Mouse (Mus musculus) embryonic facial prominence, embryonic 14.5 days (tissue): ENCODE results near the gene Zswim1. TPM values are rescaled to one million over a fixed set of nuclear protein-coding genes. Genes with fewer than 3 reads are reported as not detected.

Experiments used
- ATAC-seq: fragments of 200-750 bp; cut with Nextera tagmentation; 2 replicates; pipeline ENCODE4 v1.8.0; 2017; ENCODE audit warnings: low read depth, moderate number of reproducible peaks, moderate TSS enrichment
- DNase-seq: peaks from one replicate; pipeline ENCODE4 v3.0.0-alpha.2; 2015; ENCODE audit warnings: low spot score
- H3K27ac ChIP-seq: fragments of 300-500 bp; sonication (generic); replicated peaks from 2 replicates; pipeline ENCODE4 v1.5.1; 2014; ENCODE audit warnings: low read depth, mild to moderate bottlenecking, low read length, moderate library complexity
- H3K27me3 ChIP-seq: fragments of 300-500 bp; sonication (generic); replicated peaks from 2 replicates; pipeline ENCODE4 v1.6.1; 2014; ENCODE audit warnings: low read length; ENCODE audit not compliant: control insufficient read depth, insufficient read depth
- H3K36me3 ChIP-seq: fragments of 300-500 bp; sonication (generic); 2 replicates; pipeline ENCODE4 v1.6.1; 2014; ENCODE audit warnings: low read length, mixed read lengths; ENCODE audit not compliant: control insufficient read depth, insufficient read depth
- H3K4me1 ChIP-seq: fragments of 300-500 bp; sonication (generic); 2 replicates; pipeline ENCODE4 v1.6.1; 2014; ENCODE audit warnings: antibody characterized with exemption, low read length; ENCODE audit not compliant: control insufficient read depth, insufficient read depth
- H3K4me2 ChIP-seq: fragments of 300-500 bp; sonication (generic); 2 replicates; pipeline ENCODE4 v1.6.1; 2014; ENCODE audit warnings: low read depth, mild to moderate bottlenecking, low read length, moderate library complexity, mixed read lengths
- H3K4me3 ChIP-seq: fragments of 300-500 bp; sonication (generic); 2 replicates; pipeline ENCODE4 v1.5.1; 2014; ENCODE audit warnings: low read depth, mild to moderate bottlenecking, low read length
- H3K9ac ChIP-seq: fragments of 300-500 bp; sonication (generic); 2 replicates; pipeline ENCODE4 v1.6.1; 2014; ENCODE audit warnings: low read depth, mild to moderate bottlenecking, low read length, moderate library complexity, mixed read lengths
- H3K9me3 ChIP-seq: fragments of 300-500 bp; sonication (generic); 2 replicates; pipeline ENCODE4 v1.6.1; 2016; ENCODE audit warnings: low read length; ENCODE audit not compliant: control insufficient read depth
- WGBS: fragments of 180-500 bp; shearing (Covaris S2); extraction: QIAGEN DNeasy Blood & Tissue Kit; methylation state at CpG from one replicate; pipeline ENCODE4 v1.1.7; 2014; 5-methylcytosine and 5-hydroxymethylcytosine counted together
- polyA plus RNA-seq: library from polyadenylated mRNA; unstranded; fragments of >200 nt; fragmentation: Nextera tagmentation; extraction: Ambion mirVana; gene quantifications from 2 replicates; pipeline ENCODE4 v1.2.1, GENCODE M21; 2014

Gene Zswim1
- polyA plus RNA-seq, 1 experiment from 2014 or later = 15.1 TPM

DNA sequence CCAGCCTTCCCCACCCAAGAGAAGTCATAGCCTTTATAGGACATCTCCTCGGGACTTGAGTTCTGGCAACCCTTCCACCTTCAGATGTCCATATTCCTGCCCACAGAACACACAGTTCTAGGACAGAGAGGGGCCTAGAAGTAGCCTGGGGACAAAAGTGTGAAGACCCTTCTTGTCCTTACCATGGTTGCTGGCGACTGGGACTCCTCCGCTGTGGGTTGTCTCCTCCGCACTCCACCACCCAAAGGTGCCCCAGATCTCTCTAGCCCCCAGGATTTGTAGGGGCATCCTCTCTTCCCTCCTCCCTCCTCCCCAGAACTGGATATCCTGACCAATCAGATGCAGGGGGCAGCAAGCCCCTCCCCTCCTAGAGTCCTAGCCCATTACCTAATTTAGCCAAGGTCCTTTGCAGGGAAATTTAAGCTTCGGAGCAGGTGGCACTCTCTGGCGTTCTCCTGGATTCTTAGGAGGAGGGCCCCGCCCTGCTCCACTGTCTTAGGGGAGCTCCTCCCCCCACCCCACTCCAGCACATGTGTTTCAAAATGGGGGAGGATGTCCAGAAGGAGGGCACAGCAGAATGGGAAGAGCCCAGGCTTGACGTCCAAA, 42.9 kb upstream of the Zswim1 start, which contains the start of gene Tnnc2:
Tnnc2 (minus strand) TSS at position 487 of the 606 bp plus-strand sequence.
- no peak within 1 kb of the TSS for H3K27ac ChIP-seq
- no peak within 1 kb of the TSS for H3K9ac ChIP-seq
- H3K27me3 ChIP-seq = no peaks in the 10 kb centered on the region
- H3K9me3 ChIP-seq = no peaks in the 10 kb centered on the region
- 65% methylated on average over 8 of the region's 8 CpGs for WGBS
- H3K4me1 ChIP-seq = no peaks in the 10 kb centered on the region
- no peak within 1 kb of the TSS for H3K4me2 ChIP-seq
- no peaks in the 10 kb centered on the region for H3K36me3 ChIP-seq
- ATAC-seq (no peak), DNase-seq (peak; percentile 46)
- H3K4me3 ChIP-seq = peak within 1 kb of the TSS; percentile 6; the same call in 1 of the 2 replicates

DNA sequence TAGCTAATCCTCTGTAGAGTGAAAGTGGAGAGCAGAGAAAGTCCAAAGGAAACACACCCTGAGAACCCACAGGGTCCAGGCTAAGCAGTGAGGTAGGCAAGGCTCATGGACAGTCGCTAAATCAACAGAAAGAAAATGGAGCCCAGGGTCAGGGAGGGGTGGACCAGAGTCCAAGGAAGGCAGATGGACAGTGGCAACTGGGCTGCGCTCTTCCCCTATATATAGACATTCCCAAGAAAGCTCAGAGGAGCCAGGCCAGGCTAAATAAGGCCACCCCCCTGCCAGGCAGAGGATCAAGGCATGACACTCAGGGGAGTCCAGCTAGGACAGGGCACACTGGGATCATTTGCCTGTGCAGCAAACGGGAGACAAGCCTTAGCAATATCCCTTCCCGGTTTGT, 40.6 kb upstream of the Zswim1 start:
- no peak for ATAC-seq
- peaks cover 5% of the 10 kb centered on the region for H3K4me1 ChIP-seq
- no peaks in the 10 kb centered on the region for H3K36me3 ChIP-seq
- 62% methylated on average over 4 of the region's 4 CpGs for WGBS
- H3K4me3 ChIP-seq = no peak overlapping the region
- no peak for DNase-seq
- no peak overlapping the region for H3K9ac ChIP-seq
- no peak overlapping the region for H3K27ac ChIP-seq
- H3K4me2 ChIP-seq = no peak overlapping the region
- no peaks in the 10 kb centered on the region for H3K27me3 ChIP-seq
- H3K9me3 ChIP-seq = no peaks in the 10 kb centered on the region

- Histone ChIP-seq H3K27me3 (no peaks in the 10 kb centered on the region), H3K27ac (no peak overlapping the region), H3K4me2 (no peak overlapping the region), H3K9me3 (no peaks in the 10 kb centered on the region), H3K4me1 (peaks cover 8% of the 10 kb centered on the region), H3K9ac (no peak overlapping the region), H3K36me3 (0 out of 2 replicates have a peak, but pooled peaks cover 5% of the 10 kb centered on the region), H3K4me3 (no peak overlapping the region)
- no peak for ATAC-seq
- no peak for DNase-seq
- 71% methylated on average over 7 of the region's 7 CpGs for WGBS
Observed at GRCm38 (mm10) chr2:164783926-164784581, 38.4 kb upstream of the Zswim1 start.

DNA sequence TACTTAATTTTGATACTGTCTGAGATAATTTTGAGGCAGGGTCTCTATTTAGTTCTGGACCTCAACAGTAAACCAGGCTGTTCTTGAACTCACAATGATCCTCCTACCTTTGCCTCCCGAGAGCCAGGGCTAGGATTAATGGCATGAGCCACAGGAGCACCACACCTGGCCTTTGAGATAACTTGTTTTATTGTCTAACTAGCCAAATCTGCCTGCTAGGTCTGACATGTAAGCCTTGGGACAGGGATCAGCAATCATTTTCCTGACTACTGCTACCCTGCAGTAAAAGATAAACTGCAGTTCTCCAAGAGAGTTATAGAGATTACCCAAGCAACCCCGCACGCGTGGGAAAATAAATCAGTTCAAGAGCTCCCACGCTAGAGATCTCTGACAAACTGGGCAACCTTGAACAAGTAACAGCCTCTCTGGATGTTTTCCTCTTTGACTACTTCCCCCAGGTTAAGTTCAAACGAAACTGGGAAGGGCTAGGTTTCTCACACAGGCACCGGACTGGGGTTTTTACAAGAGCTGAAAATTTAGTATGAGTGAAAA, 37.5 kb upstream of the Zswim1 start:
- DNase-seq = no peak
- 11% methylated on average over 7 of the region's 7 CpGs for WGBS
- H3K27ac ChIP-seq = peak overlapping the region; percentile 82

DNA sequence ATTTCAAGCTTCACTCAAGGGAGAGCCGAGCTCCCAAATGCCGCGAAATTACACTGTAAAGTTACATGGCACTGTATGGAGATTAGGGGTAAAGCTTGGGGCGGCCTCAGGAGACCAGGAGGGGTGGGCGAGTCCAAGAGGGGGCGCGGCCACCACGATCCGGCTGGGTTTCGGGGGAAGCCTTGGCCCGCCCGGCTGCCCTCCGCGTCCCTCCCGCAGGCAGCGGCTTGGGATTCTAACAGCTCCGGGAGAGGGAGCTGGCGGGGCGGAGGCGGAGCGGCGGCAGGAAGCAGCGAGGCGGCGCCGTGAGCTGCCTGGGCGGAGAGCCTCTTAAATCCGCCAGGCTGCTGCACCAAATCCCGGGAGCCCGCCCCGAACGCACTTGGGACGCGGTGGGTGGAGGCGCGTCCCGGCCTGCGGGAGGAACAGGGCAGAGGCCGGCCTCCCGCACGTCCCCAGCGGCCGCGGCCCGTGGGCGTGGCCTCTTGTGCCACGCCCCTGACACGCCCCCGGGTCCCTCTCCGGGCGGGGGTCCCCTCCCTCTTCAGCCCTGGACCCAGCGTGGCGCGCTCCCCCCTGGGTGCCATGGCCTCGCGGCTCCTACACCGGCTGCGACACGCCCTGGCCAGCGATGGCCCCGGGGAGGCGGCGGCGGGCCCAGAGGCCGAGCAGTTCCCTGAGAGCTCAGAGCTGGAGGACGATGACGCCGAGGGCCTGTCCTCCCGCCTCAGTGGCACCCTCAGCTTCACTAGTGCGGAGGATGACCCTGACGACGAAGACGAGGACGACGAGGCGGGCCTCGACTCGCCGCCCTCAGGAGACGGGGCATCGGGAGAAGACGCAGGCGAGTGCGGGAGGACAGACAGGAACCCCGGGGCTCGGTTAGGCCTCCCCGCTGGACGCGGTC, 36.8 kb upstream of the Zswim1 start, which contains the start of gene Snx21:
Snx21 (plus strand) TSS at position 343 of the 907 bp plus-strand sequence.
- Histone ChIP-seq H3K27me3 (no peaks in the 10 kb centered on the region), H3K4me1 (peaks cover 8% of the 10 kb centered on the region), H3K4me3 (peak within 1 kb of the TSS; percentile 66), H3K36me3 (peaks cover 17% of the 10 kb centered on the region; the same call in 1 of the 2 replicates), H3K27ac (peak within 1 kb of the TSS; percentile 82), H3K9me3 (no peaks in the 10 kb centered on the region), H3K9ac (peak within 1 kb of the TSS; percentile 83), H3K4me2 (peak within 1 kb of the TSS; percentile 87)
- ATAC-seq (peak; percentile 91), DNase-seq (peak; percentile 95)
- WGBS = 0% methylated on average over 34 of the region's 89 CpGs

More for the DNA sequence above, 37.5 kb upstream of the Zswim1 start:
- Histone ChIP-seq H3K36me3 (0 out of 2 replicates have a peak, but pooled peaks cover 11% of the 10 kb centered on the region), H3K4me1 (peaks cover 8% of the 10 kb centered on the region), H3K27me3 (no peaks in the 10 kb centered on the region), H3K4me3 (peak overlapping the region; percentile 66), H3K9ac (peak overlapping the region; percentile 83), H3K9me3 (no peaks in the 10 kb centered on the region), H3K4me2 (peak overlapping the region; percentile 87)
- no peak for ATAC-seq

DNA sequence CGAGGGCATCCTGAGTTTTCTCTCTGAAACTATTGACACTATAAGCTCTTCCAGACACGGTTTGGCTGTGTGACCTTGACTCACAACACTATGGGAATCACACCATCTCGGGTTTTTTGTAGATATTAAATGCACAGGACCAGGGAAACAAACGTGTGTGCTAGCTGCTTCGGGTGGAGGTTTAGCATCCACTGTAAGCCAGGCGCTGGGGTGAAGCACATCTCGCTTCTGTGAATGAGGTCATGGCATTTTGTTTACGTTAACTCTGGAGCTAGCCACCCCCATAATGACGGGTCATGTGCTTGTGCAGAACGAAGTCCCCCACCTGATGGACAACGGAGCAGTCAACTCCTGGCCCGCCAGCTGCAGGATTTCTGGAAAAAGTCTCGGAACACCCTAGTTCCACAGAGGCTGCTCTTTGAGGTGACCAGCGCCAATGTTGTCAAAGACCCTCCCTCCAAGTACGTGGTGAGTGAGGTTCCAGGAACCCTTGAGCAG, 36.0 kb upstream of the Zswim1 start:
- H3K9ac ChIP-seq = peak overlapping the region; percentile 83
- 0 out of 2 replicates have a peak, but pooled peaks have one; percentile 6 for ATAC-seq
- DNase-seq = peak; percentile 47
- no peaks in the 10 kb centered on the region for H3K27me3 ChIP-seq
- H3K4me1 ChIP-seq = peaks cover 8% of the 10 kb centered on the region
- H3K9me3 ChIP-seq = no peaks in the 10 kb centered on the region
- peaks cover 25% of the 10 kb centered on the region; the same call in 1 of the 2 replicates for H3K36me3 ChIP-seq
- WGBS = 7% methylated on average over 15 of the region's 15 CpGs
- peak overlapping the region; percentile 66 for H3K4me3 ChIP-seq
- H3K27ac ChIP-seq = peak overlapping the region; percentile 82
- H3K4me2 ChIP-seq = peak overlapping the region; percentile 87

GRCm38 (mm10) chr2:164787032-164787431, 35.5 kb upstream of the Zswim1 start:
- Histone ChIP-seq H3K9ac (peak overlapping the region; percentile 83; the same call in 1 of the 2 replicates), H3K27me3 (no peaks in the 10 kb centered on the region), H3K4me2 (peak overlapping the region; percentile 87), H3K27ac (no peak overlapping the region), H3K36me3 (peaks cover 30% of the 10 kb centered on the region), H3K4me1 (peaks cover 8% of the 10 kb centered on the region), H3K4me3 (peak overlapping the region; percentile 66), H3K9me3 (no peaks in the 10 kb centered on the region)
- WGBS = 75% methylated on average over 3 of the region's 3 CpGs
- ATAC-seq = no peak
- no peak for DNase-seq

GRCm38 (mm10) chr2:164787779-164788178, 34.7 kb upstream of the Zswim1 start:
- no peak overlapping the region for H3K9ac ChIP-seq
- no peak overlapping the region for H3K27ac ChIP-seq
- peaks cover 8% of the 10 kb centered on the region for H3K4me1 ChIP-seq
- H3K4me2 ChIP-seq = peak overlapping the region; percentile 87
- ATAC-seq (no peak), DNase-seq (no peak)
- WGBS = 72% methylated on average over 10 of the region's 10 CpGs
- H3K4me3 ChIP-seq = peak overlapping the region; percentile 10; the same call in 1 of the 2 replicates
- peaks cover 38% of the 10 kb centered on the region for H3K36me3 ChIP-seq
- H3K27me3 ChIP-seq = no peaks in the 10 kb centered on the region
- H3K9me3 ChIP-seq = no peaks in the 10 kb centered on the region
